Mouse (Mus musculus) limb, embryonic 14.5 days (tissue): ENCODE measurements around the gene Tspan14. TPM values are rescaled to one million over a fixed set of nuclear protein-coding genes. Genes with fewer than 3 reads are reported as not detected.
A peak's percentile ranks its signal among the peaks of the same experiment; 100 is the strongest.

ENCODE experiments used
- ATAC-seq: fragments of 200-750 bp; cut with Nextera tagmentation; 2 replicates; pipeline ENCODE4 v1.8.0; 2017; ENCODE audit warnings: low read depth, moderate number of reproducible peaks, moderate TSS enrichment; ENCODE audit not compliant: low FRiP score
- DNase-seq: peaks from one replicate; pipeline ENCODE4 v3.0.0-alpha.2; 2015; ENCODE audit warnings: low spot score
- H3K27ac ChIP-seq: fragments of 300-500 bp; sonication (generic); replicated peaks from 2 replicates; pipeline ENCODE4 v1.5.1; 2014; ENCODE audit warnings: low read depth, mild to moderate bottlenecking, low read length, moderate library complexity, mixed read lengths
- H3K27me3 ChIP-seq: fragments of 300-500 bp; sonication (generic); 2 replicates; pipeline ENCODE4 v1.6.1; 2014; ENCODE audit warnings: low read length, mixed read lengths; ENCODE audit not compliant: control insufficient read depth, insufficient read depth
- H3K36me3 ChIP-seq: fragments of 300-500 bp; sonication (generic); 2 replicates; pipeline ENCODE4 v1.6.1; 2014; ENCODE audit warnings: mild to moderate bottlenecking, low read length, moderate library complexity, mixed read lengths; ENCODE audit not compliant: control insufficient read depth, insufficient read depth
- H3K4me1 ChIP-seq: fragments of 300-500 bp; sonication (generic); 2 replicates; pipeline ENCODE4 v1.6.1; 2014; ENCODE audit warnings: antibody characterized with exemption, low read length, mixed read lengths; ENCODE audit not compliant: control insufficient read depth, insufficient read depth
- H3K4me2 ChIP-seq: fragments of 300-500 bp; sonication (generic); replicated peaks from 2 replicates; pipeline ENCODE4 v1.6.1; 2014; ENCODE audit warnings: low read depth, mild to moderate bottlenecking, low read length, moderate library complexity; ENCODE audit not compliant: severe bottlenecking
- H3K4me3 ChIP-seq: fragments of 300-500 bp; sonication (generic); replicated peaks from 2 replicates; pipeline ENCODE4 v1.5.1; 2014; ENCODE audit warnings: low read length
- H3K9ac ChIP-seq: fragments of 300-500 bp; sonication (generic); 2 replicates; pipeline ENCODE4 v1.6.1; 2014; ENCODE audit warnings: mild to moderate bottlenecking, low read depth, low read length, moderate library complexity; ENCODE audit not compliant: severe bottlenecking
- H3K9me3 ChIP-seq: fragments of 300-500 bp; sonication (generic); 2 replicates; pipeline ENCODE4 v1.6.1; 2016; ENCODE audit warnings: low read length; ENCODE audit not compliant: control insufficient read depth
- POLR2A ChIP-seq: fragments of 200-500 bp; IDR thresholded peaks from 2 replicates; pipeline ENCODE4 v1.8.0; 2012; ENCODE audit warnings: inconsistent platforms, mild to moderate bottlenecking, moderate library complexity, borderline replicate concordance; ENCODE audit not compliant: insufficient read depth, insufficient read length; ENCODE audit errors: extremely low read depth
- WGBS: fragments of 180-500 bp; shearing (Covaris S2); extraction: QIAGEN DNeasy Blood & Tissue Kit; methylation state at CpG from one replicate; pipeline ENCODE4 v1.1.7; 2014; 5-methylcytosine and 5-hydroxymethylcytosine counted together
- polyA plus RNA-seq, 2 experiments: library from polyadenylated mRNA; depleted of rRNA in 1 of 2; stranded (reverse) in 1 of 2; unstranded in 1 of 2; fragments of >200 nt; fragmentation: Nextera tagmentation in 1 of 2; extraction: Ambion mirVana in 1 of 2; gene quantifications; 2 replicates each; pipeline versions ENCODE4 v1.2.1 to v1.2.3; 2012 to 2014

Tspan14 gene
- polyA plus RNA-seq, 2 experiments, result 75.2 to 75.5 TPM

DNA sequence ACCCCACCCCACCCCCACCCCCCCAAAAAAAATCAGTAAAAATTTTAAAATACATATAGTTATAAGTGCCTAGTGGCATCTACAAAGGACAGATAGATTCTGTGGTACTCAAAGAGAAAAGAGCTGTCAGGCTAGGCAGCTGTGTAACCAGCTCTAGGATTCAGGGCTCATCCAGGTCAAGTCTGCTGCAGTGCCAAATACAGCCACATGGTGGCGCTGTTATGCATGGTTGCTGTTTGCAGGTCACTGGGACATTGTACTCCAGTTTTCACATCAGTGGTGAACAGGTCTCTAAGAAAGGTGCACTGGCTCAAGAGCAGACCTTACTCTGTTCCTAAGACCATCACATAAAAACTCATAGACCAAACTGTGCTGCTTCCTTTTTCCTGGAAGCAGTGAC is 49.0 kb downstream of the Tspan14 start:
- ATAC-seq (peak; percentile 74), DNase-seq (peak; percentile 87)
- Histone ChIP-seq H3K9ac (no peak overlapping the region), H3K9me3 (no peaks in the 10 kb centered on the region), H3K4me1 (no peaks in the 10 kb centered on the region), H3K27me3 (no peaks in the 10 kb centered on the region), H3K27ac (no peak overlapping the region), H3K4me2 (no peak overlapping the region), H3K4me3 (no peak overlapping the region), H3K36me3 (peaks cover 30% of the 10 kb centered on the region)
- 0% methylated on average over 1 of the region's 1 CpGs for WGBS
- TF ChIP-seq POLR2A, result peak; percentile 14; the same call in 1 of the 2 replicates

DNA sequence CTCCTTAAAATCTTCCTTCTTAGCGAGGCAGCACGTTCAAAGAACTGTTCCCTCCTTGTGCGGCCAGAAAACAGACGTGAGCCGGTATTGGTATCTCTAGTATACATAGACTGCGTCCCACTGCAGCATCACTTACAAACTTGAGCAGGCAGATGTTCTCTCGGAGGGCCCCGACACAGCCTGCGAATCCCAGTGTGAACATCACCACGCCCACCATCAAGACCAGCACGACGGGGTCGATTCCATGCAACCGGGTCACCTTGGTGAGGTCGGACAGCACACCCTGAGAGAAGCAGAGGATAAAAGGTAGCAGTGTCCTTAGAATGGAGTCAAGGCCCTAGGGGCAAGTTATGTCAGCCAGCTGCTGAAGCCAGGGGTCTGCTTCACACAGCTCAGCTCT is 49.9 kb downstream of the Tspan14 start:
- no peak for TF ChIP-seq POLR2A
- Histone ChIP-seq H3K9me3 (no peaks in the 10 kb centered on the region), H3K4me2 (no peak overlapping the region), H3K9ac (no peak overlapping the region), H3K27me3 (no peaks in the 10 kb centered on the region), H3K4me3 (no peak overlapping the region), H3K36me3 (peaks cover 33% of the 10 kb centered on the region), H3K27ac (no peak overlapping the region), H3K4me1 (no peaks in the 10 kb centered on the region)
- WGBS, result 89% methylated on average over 13 of the region's 15 CpGs
- no peak for DNase-seq
- ATAC-seq, result no peak

DNA sequence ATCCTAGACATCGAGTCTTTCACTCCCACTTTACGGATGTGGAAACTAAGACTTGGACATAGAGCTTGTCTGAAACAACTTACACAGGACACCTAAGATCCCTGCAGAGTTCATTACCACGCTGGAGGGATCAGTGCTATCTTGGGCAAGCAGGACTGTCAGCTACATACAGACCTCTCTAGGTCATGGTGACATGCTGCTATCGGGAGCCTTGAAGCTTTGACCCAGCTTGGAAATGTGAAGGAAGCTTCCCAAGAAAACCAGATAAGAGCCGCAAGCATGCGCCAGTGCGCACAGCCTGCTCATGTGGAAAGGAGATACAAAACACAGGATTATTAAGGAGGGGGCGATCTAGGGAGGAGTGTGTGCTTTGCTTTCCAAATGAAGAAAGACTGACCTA is 50.8 kb downstream of the Tspan14 start:
- DNase-seq (no peak), ATAC-seq (no peak)
- Histone ChIP-seq H3K9me3 (no peaks in the 10 kb centered on the region), H3K27ac (no peak overlapping the region), H3K27me3 (no peaks in the 10 kb centered on the region), H3K4me3 (no peak overlapping the region), H3K9ac (no peak overlapping the region), H3K36me3 (peaks cover 38% of the 10 kb centered on the region), H3K4me2 (no peak overlapping the region), H3K4me1 (no peaks in the 10 kb centered on the region)
- 94% methylated on average over 8 of the region's 8 CpGs for WGBS
- TF ChIP-seq POLR2A, result no peak

DNA sequence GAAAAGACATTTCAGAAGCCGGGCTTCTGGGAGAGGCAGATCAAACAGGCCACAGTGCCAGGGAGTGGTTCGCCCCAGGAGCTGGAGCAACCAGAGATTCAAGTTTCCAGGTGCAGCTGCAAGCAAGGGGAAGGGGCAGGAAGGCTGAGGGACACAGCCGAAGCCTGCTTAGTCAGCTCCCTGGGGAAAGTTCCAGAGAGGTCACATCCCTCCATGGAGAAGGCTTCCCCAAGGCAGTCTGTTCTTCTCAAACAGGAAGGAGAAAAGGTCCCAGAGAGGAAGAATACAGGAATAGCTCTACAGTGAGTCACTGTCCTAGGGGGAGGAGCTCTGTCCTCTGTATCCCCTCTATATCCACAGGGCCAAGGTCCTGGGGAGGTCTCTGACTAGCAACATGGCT is 51.9 kb downstream of the Tspan14 start:
- ATAC-seq (no peak), DNase-seq (peak; percentile 30)
- Histone ChIP-seq H3K4me1 (no peaks in the 10 kb centered on the region), H3K9ac (no peak overlapping the region), H3K4me2 (no peak overlapping the region), H3K4me3 (no peak overlapping the region), H3K27me3 (no peaks in the 10 kb centered on the region), H3K27ac (no peak overlapping the region; the same call in 1 of the 2 replicates), H3K9me3 (no peaks in the 10 kb centered on the region), H3K36me3 (peaks cover 50% of the 10 kb centered on the region)
- no peak for TF ChIP-seq POLR2A
- WGBS, result 58% methylated on average over 3 of the region's 3 CpGs

DNA sequence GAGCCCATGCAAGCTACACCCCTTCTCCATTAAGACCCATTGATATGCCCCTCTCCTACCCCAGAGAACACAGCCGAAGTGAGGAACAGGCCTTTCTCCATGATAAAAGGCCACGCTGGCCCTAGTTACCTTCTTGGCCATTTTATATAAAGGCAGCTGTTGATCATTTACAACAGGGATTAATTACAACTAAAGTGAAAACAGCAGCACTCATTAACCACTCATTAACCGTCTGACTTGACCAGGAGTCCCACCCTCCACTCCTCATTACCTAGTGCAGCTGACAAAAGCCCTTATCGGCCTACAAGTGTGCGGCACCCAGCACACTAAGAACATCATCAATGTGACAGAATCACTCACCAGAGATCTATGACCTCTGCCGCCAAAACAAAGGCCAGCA is 52.9 kb downstream of the Tspan14 start:
- Histone ChIP-seq H3K9me3 (no peaks in the 10 kb centered on the region), H3K36me3 (peaks cover 60% of the 10 kb centered on the region), H3K27me3 (no peaks in the 10 kb centered on the region), H3K27ac (no peak overlapping the region), H3K9ac (no peak overlapping the region), H3K4me2 (no peak overlapping the region), H3K4me1 (no peaks in the 10 kb centered on the region), H3K4me3 (no peak overlapping the region)
- ATAC-seq, result no peak
- no peak for TF ChIP-seq POLR2A
- 55% methylated on average over 6 of the region's 6 CpGs for WGBS
- no peak for DNase-seq

DNA sequence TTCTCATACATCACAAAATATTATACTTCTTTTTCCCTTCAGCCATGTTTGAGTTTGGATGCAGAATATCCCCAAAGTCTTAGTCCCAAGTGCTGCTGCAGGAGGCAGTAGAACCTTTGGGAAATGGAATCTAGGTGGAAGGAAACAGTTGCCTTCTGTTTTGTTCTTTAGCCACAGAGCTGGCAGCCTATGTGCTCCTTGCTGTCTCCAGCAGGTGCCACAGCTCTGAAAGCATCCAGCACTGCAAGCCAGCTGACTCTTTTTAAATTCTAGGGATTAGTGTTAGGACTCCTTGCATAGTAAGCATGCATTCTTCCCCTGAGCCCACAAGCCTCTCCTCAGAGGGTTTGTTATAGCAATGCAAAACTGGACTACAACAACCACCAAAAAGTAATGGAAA is 55.1 kb downstream of the Tspan14 start:
- Histone ChIP-seq H3K9me3 (no peaks in the 10 kb centered on the region), H3K9ac (no peak overlapping the region), H3K27ac (no peak overlapping the region), H3K4me2 (no peak overlapping the region), H3K36me3 (peaks cover 81% of the 10 kb centered on the region), H3K4me1 (no peaks in the 10 kb centered on the region), H3K4me3 (no peak overlapping the region), H3K27me3 (no peaks in the 10 kb centered on the region)
- DNase-seq (no peak), ATAC-seq (no peak)
- TF ChIP-seq POLR2A, result no peak
